Mouse (Mus musculus) forebrain, embryonic 13.5 days (tissue): ENCODE data around the gene Elovl2. TPM values are rescaled to one million over a fixed set of nuclear protein-coding genes. Genes with fewer than 3 reads are reported as not detected.

Experiments used
- ATAC-seq: fragments of 200-750 bp; cut with Nextera tagmentation; 2 replicates; pipeline ENCODE4 v1.8.0; 2017
- H3K27ac ChIP-seq: fragments of 300-500 bp; sonication (generic); 2 replicates; pipeline ENCODE4 v1.5.1; 2015; ENCODE audit warnings: inconsistent platforms, mild to moderate bottlenecking, moderate library complexity
- H3K27me3 ChIP-seq: fragments of 300-500 bp; sonication (generic); 2 replicates; pipeline ENCODE4 v1.6.1; 2015; ENCODE audit warnings: mild to moderate bottlenecking, inconsistent platforms
- H3K36me3 ChIP-seq: fragments of 300-500 bp; sonication (generic); 2 replicates; pipeline ENCODE4 v1.6.1; 2015; ENCODE audit warnings: mild to moderate bottlenecking, inconsistent platforms; ENCODE audit not compliant: poor library complexity, severe bottlenecking
- H3K4me1 ChIP-seq: fragments of 300-500 bp; sonication (generic); 2 replicates; pipeline ENCODE4 v1.6.1; 2015; ENCODE audit warnings: inconsistent platforms
- H3K4me2 ChIP-seq: fragments of 300-500 bp; sonication (generic); 2 replicates; pipeline ENCODE4 v1.6.1; 2015; ENCODE audit warnings: inconsistent platforms, mild to moderate bottlenecking, moderate library complexity
- H3K4me3 ChIP-seq: fragments of 300-500 bp; sonication (generic); 2 replicates; pipeline ENCODE4 v1.5.1; 2015; ENCODE audit warnings: mild to moderate bottlenecking, inconsistent platforms
- H3K9ac ChIP-seq: fragments of 300-500 bp; sonication (generic); 2 replicates; pipeline ENCODE4 v1.6.1; 2015; ENCODE audit warnings: mild to moderate bottlenecking, inconsistent platforms
- H3K9me3 ChIP-seq: fragments of 300-500 bp; sonication (generic); replicated peaks from 2 replicates; pipeline ENCODE4 v1.6.1; 2016; ENCODE audit warnings: inconsistent platforms
- WGBS: fragments of 180-500 bp; shearing (Covaris S2); methylation state at CpG from one replicate; pipeline ENCODE4 v1.1.7; 2015; 5-methylcytosine and 5-hydroxymethylcytosine counted together
- polyA plus RNA-seq: library from polyadenylated mRNA; unstranded; fragments of >200 nt; fragmentation: Nextera tagmentation; extraction: Ambion mirVana; gene quantifications from 2 replicates; pipeline ENCODE4 v1.2.1, GENCODE M21; 2015

Elovl2 gene
- polyA plus RNA-seq, 1 experiment from 2014 or later = 45.1 TPM

- WGBS = under 1% methylated on average over 72 of the region's 78 CpGs
- ATAC-seq = peak; percentile 99
- no peaks in the 10 kb centered on the region for H3K9me3 ChIP-seq
Measured at GRCm38 (mm10) chr13:41249538-41250317, 29.5 kb upstream of the Elovl2 start, which contains the start of gene Smim13. Gene Smim13, plus strand, starts transcription at chr13:41249844.

GRCm38 (mm10) chr13:41248751-41249520 lies 28.7 kb upstream of the Elovl2 start:
- ATAC-seq = peak; percentile 16; the same call in 1 of the 2 replicates

More at GRCm38 (mm10) chr13:41249538-41250317, 29.5 kb upstream of the Elovl2 start, which contains the start of gene Smim13:
- peak within 1 kb of the TSS; percentile 82 for H3K27ac ChIP-seq
- no peaks in the 10 kb centered on the region for H3K27me3 ChIP-seq
- H3K4me3 ChIP-seq = peak within 1 kb of the TSS; percentile 80
- no peaks in the 10 kb centered on the region for H3K36me3 ChIP-seq
- peaks cover 17% of the 10 kb centered on the region; the same call in 1 of the 2 replicates for H3K4me1 ChIP-seq
- peak within 1 kb of the TSS; percentile 74 for H3K4me2 ChIP-seq
- peak within 1 kb of the TSS; percentile 80 for H3K9ac ChIP-seq

DNA sequence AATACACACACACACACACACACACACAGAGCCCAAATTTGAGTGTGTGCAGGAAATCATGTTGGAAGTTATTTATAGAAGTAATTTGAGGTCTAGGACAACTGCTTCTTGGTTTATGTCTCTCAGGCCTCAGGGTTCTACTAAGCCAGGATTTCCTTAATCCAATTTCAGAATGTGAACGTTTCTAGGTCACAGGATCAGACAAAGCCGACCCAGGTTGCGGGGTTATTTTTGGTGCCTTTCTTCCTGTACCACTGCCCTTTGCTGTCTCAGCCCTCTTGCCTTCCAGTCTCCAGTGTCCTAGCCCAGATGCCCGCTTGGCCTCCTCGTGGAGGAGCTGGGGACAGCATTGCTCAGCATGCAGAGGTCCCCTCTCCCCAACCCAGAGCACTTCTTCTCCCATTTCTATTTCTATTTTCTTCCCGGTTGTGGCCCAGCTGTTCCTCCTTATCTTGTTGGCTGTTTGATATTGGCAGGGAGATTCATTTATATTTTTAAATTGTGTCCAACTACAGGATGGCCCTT lies 24.2 kb upstream of the Elovl2 start:
- Histone ChIP-seq H3K4me1 (peaks cover 5% of the 10 kb centered on the region; the same call in 1 of the 2 replicates), H3K4me2 (no peak overlapping the region), H3K27me3 (peaks cover 3% of the 10 kb centered on the region; the same call in 1 of the 2 replicates), H3K36me3 (no peaks in the 10 kb centered on the region), H3K9me3 (no peaks in the 10 kb centered on the region; the same call in 1 of the 2 replicates), H3K27ac (no peak overlapping the region), H3K9ac (no peak overlapping the region), H3K4me3 (no peak overlapping the region)
- WGBS = 61% methylated on average over 6 of the region's 6 CpGs
- no peak for ATAC-seq

More at GRCm38 (mm10) chr13:41248751-41249520, 28.7 kb upstream of the Elovl2 start:
- peak overlapping the region; percentile 74 for H3K4me2 ChIP-seq
- H3K9ac ChIP-seq = peak overlapping the region; percentile 65
- WGBS = 49% methylated on average over 12 of the region's 12 CpGs
- H3K27ac ChIP-seq = peak overlapping the region; percentile 35; the same call in 1 of the 2 replicates
- peaks cover 17% of the 10 kb centered on the region; the same call in 1 of the 2 replicates for H3K4me1 ChIP-seq
- no peaks in the 10 kb centered on the region for H3K9me3 ChIP-seq
- H3K27me3 ChIP-seq = no peaks in the 10 kb centered on the region
- H3K36me3 ChIP-seq = no peaks in the 10 kb centered on the region
- H3K4me3 ChIP-seq = peak overlapping the region; percentile 80

DNA sequence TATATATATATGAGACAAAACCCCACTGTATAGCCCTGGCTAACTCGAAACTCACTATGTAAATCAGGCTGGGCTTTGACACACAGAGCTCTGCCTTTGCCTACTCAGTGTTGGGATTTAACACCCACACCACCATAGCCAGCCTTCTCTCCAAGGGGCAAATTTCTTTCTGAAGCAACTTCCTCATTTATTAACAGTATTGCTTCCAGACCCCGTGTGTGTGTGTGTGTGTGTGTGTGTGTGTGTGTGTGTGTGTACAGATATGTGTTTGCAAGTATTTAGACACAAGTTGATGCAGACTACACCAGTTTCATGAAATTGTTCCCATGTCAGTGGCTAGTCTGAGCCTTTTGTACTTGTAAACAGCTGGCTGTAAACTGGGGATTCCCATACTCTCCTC lies 21.4 kb upstream of the Elovl2 start:
- Histone ChIP-seq H3K4me2 (no peak overlapping the region), H3K9me3 (no peaks in the 10 kb centered on the region; the same call in 1 of the 2 replicates), H3K9ac (no peak overlapping the region), H3K27ac (no peak overlapping the region), H3K36me3 (no peaks in the 10 kb centered on the region), H3K27me3 (peaks cover 3% of the 10 kb centered on the region; the same call in 1 of the 2 replicates), H3K4me3 (no peak overlapping the region), H3K4me1 (no peaks in the 10 kb centered on the region)
- 76% methylated on average over 2 of the region's 2 CpGs for WGBS
- no peak for ATAC-seq

- WGBS = 14% methylated on average over 5 of the region's 5 CpGs
- Histone ChIP-seq H3K4me2 (no peak overlapping the region), H3K9me3 (no peaks in the 10 kb centered on the region; the same call in 1 of the 2 replicates), H3K9ac (no peak overlapping the region), H3K4me3 (no peak overlapping the region), H3K27ac (no peak overlapping the region), H3K36me3 (no peaks in the 10 kb centered on the region), H3K4me1 (no peaks in the 10 kb centered on the region), H3K27me3 (peaks cover 3% of the 10 kb centered on the region; the same call in 1 of the 2 replicates)
- peak; percentile 75 for ATAC-seq
Measured at GRCm38 (mm10) chr13:41238805-41239130, 18.6 kb upstream of the Elovl2 start.

GRCm38 (mm10) chr13:41238035-41238804 lies 18.0 kb upstream of the Elovl2 start:
- no peak overlapping the region for H3K27ac ChIP-seq
- H3K9me3 ChIP-seq = no peaks in the 10 kb centered on the region; the same call in 1 of the 2 replicates
- H3K4me3 ChIP-seq = no peak overlapping the region
- WGBS = 82% methylated on average over 10 of the region's 10 CpGs
- H3K4me1 ChIP-seq = no peaks in the 10 kb centered on the region
- H3K9ac ChIP-seq = no peak overlapping the region
- H3K36me3 ChIP-seq = no peaks in the 10 kb centered on the region
- ATAC-seq = peak; percentile 65
- H3K4me2 ChIP-seq = no peak overlapping the region
- peaks cover 3% of the 10 kb centered on the region; the same call in 1 of the 2 replicates for H3K27me3 ChIP-seq

DNA sequence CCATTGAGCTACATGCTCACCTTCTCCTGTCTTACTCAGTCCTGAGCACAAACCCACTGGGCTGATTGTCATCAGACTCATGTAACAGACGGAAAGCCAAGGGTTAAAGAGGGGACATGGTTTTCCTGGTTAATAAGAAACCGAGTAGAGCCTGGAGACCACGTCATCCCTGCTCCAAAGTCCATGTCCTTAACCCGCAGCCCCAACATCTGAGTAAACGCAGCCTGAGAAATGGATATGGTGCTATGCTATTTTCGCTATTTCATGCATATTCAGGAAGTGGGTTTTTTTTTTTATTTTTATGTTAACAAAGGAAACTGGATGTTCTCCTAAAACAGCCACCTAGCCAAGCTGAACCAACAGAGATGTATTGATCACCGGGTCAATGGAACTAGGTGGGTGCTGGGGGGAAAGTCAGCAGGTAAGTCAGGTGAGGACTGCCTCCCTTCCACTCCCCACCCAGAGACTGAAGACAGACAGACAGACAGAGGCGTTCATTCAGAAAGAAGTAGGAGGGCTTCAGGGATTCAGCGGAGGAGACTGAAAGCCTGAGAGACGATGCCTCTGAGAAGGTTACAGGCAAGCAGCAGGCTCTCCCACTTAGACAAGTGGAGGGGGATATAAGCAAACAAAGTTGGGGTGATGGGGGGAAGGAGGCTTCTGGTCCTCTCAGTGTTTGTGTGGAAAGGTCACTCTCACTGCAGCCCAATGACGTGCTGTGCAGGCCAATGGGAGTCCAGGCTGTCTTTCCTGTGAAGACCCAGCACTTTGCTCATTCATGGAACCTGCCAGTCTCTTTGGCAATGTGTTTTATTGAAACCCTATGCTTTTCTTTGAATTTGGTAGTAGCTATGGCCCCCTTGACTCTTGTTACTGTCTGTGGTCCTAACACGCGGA lies 15.9 kb upstream of the Elovl2 start:
- Histone ChIP-seq H3K4me2 (no peak overlapping the region), H3K36me3 (no peaks in the 10 kb centered on the region), H3K4me3 (no peak overlapping the region), H3K4me1 (peaks cover 4% of the 10 kb centered on the region; the same call in 1 of the 2 replicates), H3K9me3 (no peaks in the 10 kb centered on the region), H3K9ac (no peak overlapping the region), H3K27me3 (no peaks in the 10 kb centered on the region; the same call in 1 of the 2 replicates), H3K27ac (no peak overlapping the region)
- 78% methylated on average over 13 of the region's 13 CpGs for WGBS
- ATAC-seq = no peak

DNA sequence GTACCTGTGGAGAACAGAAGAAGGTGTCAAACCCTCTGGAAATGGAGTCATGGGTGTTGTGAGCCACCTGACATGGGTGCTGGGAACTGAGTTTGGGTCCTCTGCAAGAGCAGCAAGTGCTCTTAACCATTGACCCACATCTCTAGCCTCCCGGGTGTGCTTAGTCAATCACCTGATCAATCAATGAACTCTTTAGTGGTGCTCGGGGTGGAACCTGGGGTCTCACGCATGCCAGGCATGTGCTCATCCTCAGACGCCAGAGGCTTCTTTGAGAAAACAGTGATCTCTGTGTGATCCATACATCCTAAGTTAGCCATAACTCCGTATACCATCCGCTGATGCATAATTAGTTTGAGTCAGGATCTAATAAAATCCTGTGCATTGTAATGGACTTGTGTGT lies 15.0 kb upstream of the Elovl2 start:
- Histone ChIP-seq H3K4me2 (no peak overlapping the region), H3K4me1 (peaks cover 4% of the 10 kb centered on the region; the same call in 1 of the 2 replicates), H3K9me3 (no peaks in the 10 kb centered on the region), H3K27ac (no peak overlapping the region), H3K36me3 (no peaks in the 10 kb centered on the region), H3K9ac (no peak overlapping the region), H3K4me3 (no peak overlapping the region), H3K27me3 (no peaks in the 10 kb centered on the region; the same call in 1 of the 2 replicates)
- 93% methylated on average over 6 of the region's 6 CpGs for WGBS
- ATAC-seq = no peak

DNA sequence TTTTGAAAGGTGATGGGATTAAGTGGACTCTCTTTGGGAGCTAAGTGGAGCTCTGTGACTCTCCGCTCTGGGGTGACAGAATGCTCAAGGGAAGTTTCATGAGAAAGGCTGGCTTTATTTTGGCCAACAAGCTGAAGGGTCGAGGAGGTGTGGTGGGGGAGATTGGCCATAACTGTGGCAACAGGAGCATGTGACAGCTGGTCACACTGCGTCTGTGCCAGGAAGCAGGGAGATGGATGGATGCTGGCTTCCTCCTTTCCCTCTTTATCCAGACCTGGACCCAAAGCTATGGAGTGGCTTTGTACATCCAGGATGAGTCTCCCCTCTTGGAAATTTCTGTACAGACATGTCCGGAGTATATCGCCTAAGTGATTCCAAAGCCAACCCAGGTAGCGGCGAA lies 13.0 kb upstream of the Elovl2 start:
- H3K9ac ChIP-seq = no peak overlapping the region
- no peak overlapping the region for H3K4me3 ChIP-seq
- no peaks in the 10 kb centered on the region for H3K36me3 ChIP-seq
- no peak overlapping the region for H3K27ac ChIP-seq
- 86% methylated on average over 7 of the region's 7 CpGs for WGBS
- H3K4me2 ChIP-seq = no peak overlapping the region
- ATAC-seq = no peak
- no peaks in the 10 kb centered on the region for H3K27me3 ChIP-seq
- H3K4me1 ChIP-seq = peaks cover 4% of the 10 kb centered on the region; the same call in 1 of the 2 replicates
- no peaks in the 10 kb centered on the region for H3K9me3 ChIP-seq

- H3K4me2 ChIP-seq = no peak overlapping the region
- H3K27me3 ChIP-seq = no peaks in the 10 kb centered on the region
- WGBS = 92% methylated on average over 15 of the region's 15 CpGs
- peaks cover 4% of the 10 kb centered on the region; the same call in 1 of the 2 replicates for H3K4me1 ChIP-seq
- no peak overlapping the region for H3K9ac ChIP-seq
- no peaks in the 10 kb centered on the region for H3K9me3 ChIP-seq
- ATAC-seq = peak; percentile 29; the same call in 1 of the 2 replicates
- H3K36me3 ChIP-seq = no peaks in the 10 kb centered on the region
- H3K27ac ChIP-seq = no peak overlapping the region
- no peak overlapping the region for H3K4me3 ChIP-seq
Measured at GRCm38 (mm10) chr13:41232209-41232608, 12.0 kb upstream of the Elovl2 start.
